In genomic region chr10:14050586-14050985, GRCm38 (mm10) we compare ENCODE assay signal across 24 mouse cellular contexts.
"Had no signal": no experiment of that assay in that cellular context is flagged by ENCODE, and none has a peak within 500 bp of the region (broad histone marks: within the 10 kb centered on the region; RNA-seq: fewer than 3 reads in every experiment).

No protein-coding gene starts in this region.

- H3K4me3 ChIP-seq: kidney, embryonic 15.5 days; limb, embryonic 10.5 days; limb, embryonic 13.5 days; liver, embryonic 12.5 days; liver, embryonic 15.5 days; lung, embryonic 15.5 days; midbrain, embryonic 12.5 days; neural tube, embryonic 13.5 days; stomach, embryonic 15.5 days had no signal

- H3K9ac ChIP-seq: kidney, embryonic 15.5 days; limb, embryonic 13.5 days; liver, embryonic 12.5 days; liver, embryonic 15.5 days; lung, embryonic 15.5 days; midbrain, embryonic 12.5 days; neural tube, embryonic 13.5 days; stomach, embryonic 15.5 days had no signal

- H3K27me3 ChIP-seq: kidney, embryonic 15.5 days; liver, embryonic 12.5 days; liver, embryonic 15.5 days; lung, embryonic 15.5 days; midbrain, embryonic 12.5 days; neural tube, embryonic 13.5 days; stomach, embryonic 15.5 days had no signal

- H3K4me1 ChIP-seq: liver, embryonic 15.5 days; stomach, embryonic 15.5 days had no signal

- ATAC-seq: liver, embryonic 12.5 days; midbrain, embryonic 16.5 days had no signal

- H3K27ac ChIP-seq: kidney, embryonic 15.5 days; limb, embryonic 10.5 days; limb, embryonic 13.5 days; liver, embryonic 12.5 days; liver, embryonic 15.5 days; lung, embryonic 15.5 days; midbrain, embryonic 12.5 days; neural tube, embryonic 13.5 days; stomach, embryonic 15.5 days had no signal

- H3K36me3 ChIP-seq: kidney, embryonic 15.5 days; limb, embryonic 10.5 days; limb, embryonic 13.5 days; liver, embryonic 12.5 days; liver, embryonic 15.5 days; lung, embryonic 15.5 days; midbrain, embryonic 12.5 days; neural tube, embryonic 13.5 days; stomach, embryonic 15.5 days had no signal

- H3K4me2 ChIP-seq: kidney, embryonic 15.5 days; limb, embryonic 13.5 days; liver, embryonic 12.5 days; liver, embryonic 15.5 days; lung, embryonic 15.5 days; midbrain, embryonic 12.5 days; neural tube, embryonic 13.5 days; stomach, embryonic 15.5 days had no signal

- DNase-seq: kidney, adult 11 months; kidney, adult 8-10 months; kidney, postnatal 10 days; kidney, postnatal 36 days; layer of hippocampus, adult 9-11 months; liver; lung, adult 18-20 months; lung, postnatal 10 days; lung, postnatal 36 days; retina, postnatal 1 day; right cerebral cortex, postnatal 25 days; spleen, adult 18-20 months; thymus, adult 18-20 months; thymus, postnatal 36 days had no signal

- H3K9me3 ChIP-seq: kidney, embryonic 15.5 days; limb, embryonic 10.5 days; limb, embryonic 13.5 days; liver, embryonic 12.5 days; liver, embryonic 15.5 days; lung, embryonic 15.5 days; midbrain, embryonic 12.5 days; neural tube, embryonic 13.5 days; stomach, embryonic 15.5 days had no signal
